Mouse (Mus musculus) heart, adult 2 months (tissue): Measurements from ENCODE around the gene Cntn3. TPM values are rescaled to one million over a fixed set of nuclear protein-coding genes. Genes with fewer than 3 reads are reported as not detected.

ENCODE experiments used
- DNase-seq, 2 experiments: peaks; one replicate each; pipeline ENCODE4 v3.0.0; 2021
- H3K27ac ChIP-seq: fragments of 200-600 bp; 2 replicates; pipeline ENCODE4 v1.8.1; 2022
- H3K27me3 ChIP-seq: fragments of 200-500 bp; 2 replicates; pipeline ENCODE4 v1.6.1; 2012; ENCODE audit warnings: mild to moderate bottlenecking, low read length, inconsistent platforms, mixed read lengths; ENCODE audit not compliant: control insufficient read depth, insufficient read depth
- H3K36me3 ChIP-seq: fragments of 200-500 bp; 2 replicates; pipeline ENCODE4 v1.6.1; 2012; ENCODE audit warnings: low read length, inconsistent platforms; ENCODE audit not compliant: control insufficient read depth, insufficient read depth
- H3K4me1 ChIP-seq: fragments of 200-500 bp; 2 replicates; pipeline ENCODE4 v1.6.1; 2011; ENCODE audit warnings: low read length; ENCODE audit not compliant: control insufficient read depth, insufficient read depth
- H3K4me3 ChIP-seq: fragments of 200-600 bp; 2 replicates; pipeline ENCODE4 v1.8.1; 2022
- H3K79me2 ChIP-seq: fragments of 200-500 bp; replicated peaks from 2 replicates; pipeline ENCODE4 v1.6.1; 2012; ENCODE audit warnings: mild to moderate bottlenecking, inconsistent platforms, low read length, moderate library complexity, mixed read lengths; ENCODE audit not compliant: control insufficient read depth, insufficient read depth
- H3K9ac ChIP-seq: fragments of 200-500 bp; 2 replicates; pipeline ENCODE4 v1.6.1; 2012; ENCODE audit warnings: low read depth, mild to moderate bottlenecking, control low read depth, inconsistent platforms, low read length, mixed read lengths
- CTCF ChIP-seq: fragments of 200-600 bp; IDR thresholded peaks from 2 replicates; pipeline ENCODE4 v1.8.1; 2022; ENCODE audit warnings: antibody characterized with exemption, mild to moderate bottlenecking, moderate library complexity
- EP300 ChIP-seq: fragments of 200-500 bp; IDR thresholded peaks from 2 replicates; pipeline ENCODE4 v1.6.1; 2011; ENCODE audit warnings: low read depth, low read length, control low read depth; ENCODE audit not compliant: insufficient read depth
- POLR2A ChIP-seq: fragments of 200-500 bp; IDR thresholded peaks from 2 replicates; pipeline ENCODE4 v1.6.1; 2011; ENCODE audit warnings: mild to moderate bottlenecking, low read depth, low read length, control low read depth; ENCODE audit not compliant: insufficient read depth
- WGBS: fragments of 180-500 bp; shearing (Covaris S2); methylation state at CpG from one replicate; pipeline ENCODE4 v1.1.7; 2018; 5-methylcytosine and 5-hydroxymethylcytosine counted together
- intact Hi-C: fragments of 180-260 bp; cut with DNase I; formaldehyde crosslinking; loops from one replicate; pipeline ENCODE4 v1.15.1; 2025
- polyA plus RNA-seq: library from polyadenylated mRNA; depleted of rRNA; stranded (reverse); fragments of >200 nt; gene quantifications from 2 replicates; pipeline ENCODE4 v1.2.3, GENCODE M21; 2012
- total RNA-seq, 2 experiments: library from RNA; stranded (reverse); gene quantifications; 2 replicates each; pipeline ENCODE4 v1.2.3; 2021

Gene Cntn3
- total and polyA plus RNA-seq, 3 experiments, result 0.04 TPM; not detected in 2

- H3K4me3 ChIP-seq, result no peak overlapping the region
- no peaks in the 10 kb centered on the region for H3K79me2 ChIP-seq
- H3K27ac ChIP-seq, result no peak overlapping the region
- intact Hi-C loops, result no loop called here
- H3K9ac ChIP-seq, result no peak overlapping the region
- no peaks in the 10 kb centered on the region for H3K4me1 ChIP-seq
- no peak for DNase-seq
- H3K27me3 ChIP-seq, result no peaks in the 10 kb centered on the region
- WGBS, result 24% methylated on average over 1 of the region's 1 CpGs
- no peaks in the 10 kb centered on the region for H3K36me3 ChIP-seq
- TF ChIP-seq EP300 (no peak), CTCF (no peak), POLR2A (no peak)
These were observed 5.4 kb downstream of the Cntn3 start for GRCm38 (mm10) chr6:102567496-102567895.

- no peaks in the 10 kb centered on the region for H3K36me3 ChIP-seq
- 91% methylated on average over 1 of the region's 1 CpGs for WGBS
- H3K79me2 ChIP-seq, result no peaks in the 10 kb centered on the region
- intact Hi-C loops, result no loop called here
- no peaks in the 10 kb centered on the region for H3K27me3 ChIP-seq
- no peak overlapping the region for H3K4me3 ChIP-seq
- no peak for TF ChIP-seq CTCF
- TF ChIP-seq EP300, result no peak
- no peak for TF ChIP-seq POLR2A
- H3K27ac ChIP-seq, result no peak overlapping the region
- DNase-seq, result no peak
- H3K9ac ChIP-seq, result no peak overlapping the region
- no peaks in the 10 kb centered on the region for H3K4me1 ChIP-seq
These were observed 7.7 kb downstream of the Cntn3 start for GRCm38 (mm10) chr6:102565228-102565627.

DNA sequence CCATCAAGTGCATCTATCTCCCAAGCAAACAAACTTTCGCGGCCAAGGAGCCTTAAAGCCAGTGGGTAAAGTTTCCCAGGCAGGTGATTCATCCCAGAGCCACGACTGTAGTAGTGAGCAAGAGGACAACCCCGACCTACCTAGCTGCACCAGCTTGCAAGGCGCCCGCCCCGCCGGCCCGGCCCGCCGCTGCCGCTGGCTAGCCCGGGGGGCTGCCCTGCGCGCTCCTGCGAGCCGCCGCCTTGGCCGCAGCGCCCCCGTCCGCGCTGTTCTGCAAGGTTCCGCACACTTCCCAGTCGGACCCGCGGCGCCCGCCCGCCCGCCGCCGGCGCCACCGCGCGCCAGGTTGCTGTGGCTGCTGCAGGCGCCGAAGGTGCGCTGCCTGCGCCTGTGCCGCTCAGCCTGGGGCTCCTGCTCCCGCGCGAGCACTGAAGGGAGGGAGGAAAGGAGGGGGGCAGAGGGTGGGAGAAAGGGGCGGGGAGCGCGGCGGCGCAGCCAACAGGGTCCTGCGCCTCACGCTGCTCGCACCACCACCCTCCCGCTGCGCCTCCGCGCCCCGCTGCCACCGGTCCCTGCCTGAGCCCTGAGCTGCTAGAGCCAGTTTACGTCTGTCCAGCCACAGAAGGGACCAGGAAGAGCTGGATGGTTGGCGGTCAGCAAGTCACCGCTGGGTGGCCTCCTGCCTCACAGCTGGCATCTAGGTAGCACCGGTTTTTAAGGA is 8.7 kb downstream of the Cntn3 start:
- TF ChIP-seq POLR2A (no peak), CTCF (peak; percentile 22), EP300 (no peak)
- Histone ChIP-seq H3K36me3 (no peaks in the 10 kb centered on the region), H3K79me2 (no peaks in the 10 kb centered on the region), H3K27ac (no peak overlapping the region), H3K9ac (no peak overlapping the region), H3K27me3 (no peaks in the 10 kb centered on the region), H3K4me1 (no peaks in the 10 kb centered on the region), H3K4me3 (no peak overlapping the region)
- under 1% methylated on average over 62 of the region's 63 CpGs for WGBS
- peak; percentile 15 to 33 for DNase-seq
- intact Hi-C loops, result loop anchor here (5.0 kb wide), 1 partner anchor 392 kb away; no protein-coding TSS in a partner anchor

DNA sequence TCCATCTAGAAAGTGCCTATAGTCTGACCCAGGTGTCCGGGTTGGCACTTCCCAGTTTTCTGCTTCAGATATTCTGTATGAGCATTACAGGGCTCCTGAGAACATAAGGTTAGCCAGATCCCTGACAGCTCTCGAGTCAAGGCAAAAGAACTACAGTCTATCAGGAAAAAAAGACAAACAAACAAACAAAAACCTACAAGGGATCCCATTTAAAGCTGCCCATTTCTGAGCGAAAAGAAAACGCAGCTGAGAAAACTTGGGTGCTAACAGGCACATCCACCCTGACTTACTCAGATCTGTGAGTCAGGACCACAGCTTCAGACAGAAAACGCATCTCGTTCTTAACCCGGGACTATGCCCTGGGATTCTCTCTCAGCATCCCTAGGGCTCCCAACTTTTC is 9.5 kb downstream of the Cntn3 start:
- no peaks in the 10 kb centered on the region for H3K27me3 ChIP-seq
- intact Hi-C loops, result loop anchor here (5.0 kb wide), 1 partner anchor 391 kb away; no protein-coding TSS in a partner anchor
- no peak for TF ChIP-seq EP300
- TF ChIP-seq CTCF, result no peak
- no peak for TF ChIP-seq POLR2A
- H3K79me2 ChIP-seq, result no peaks in the 10 kb centered on the region
- DNase-seq, result no peak
- no peak overlapping the region for H3K27ac ChIP-seq
- H3K36me3 ChIP-seq, result no peaks in the 10 kb centered on the region
- 11% methylated on average over 7 of the region's 7 CpGs for WGBS
- H3K4me3 ChIP-seq, result no peak overlapping the region
- no peak overlapping the region for H3K9ac ChIP-seq
- H3K4me1 ChIP-seq, result no peaks in the 10 kb centered on the region

DNA sequence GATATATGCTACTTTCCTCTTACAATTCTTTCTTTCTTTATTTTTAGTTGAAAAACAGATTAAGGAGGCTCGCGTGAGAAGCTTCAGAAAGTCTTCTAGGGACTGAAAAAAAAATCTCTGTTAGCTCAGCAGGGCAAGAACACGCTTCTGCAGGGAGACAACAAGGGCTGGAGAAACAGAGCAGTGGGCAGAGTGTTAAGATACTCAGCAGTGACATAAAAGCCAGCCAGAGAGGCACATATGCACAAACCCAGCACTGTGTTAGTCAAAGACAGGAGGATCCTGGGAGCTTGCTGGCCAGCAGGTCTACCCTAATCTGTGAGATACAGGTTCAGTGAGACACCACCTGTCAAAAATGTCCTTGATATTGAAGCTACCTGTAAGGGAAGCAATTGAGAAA is 15.4 kb downstream of the Cntn3 start:
- DNase-seq, result no peak
- Histone ChIP-seq H3K9ac (no peak overlapping the region), H3K27me3 (no peaks in the 10 kb centered on the region), H3K4me3 (no peak overlapping the region), H3K4me1 (no peaks in the 10 kb centered on the region), H3K79me2 (no peaks in the 10 kb centered on the region), H3K27ac (no peak overlapping the region), H3K36me3 (no peaks in the 10 kb centered on the region)
- 76% methylated on average over 3 of the region's 3 CpGs for WGBS
- intact Hi-C loops, result no loop called here
- TF ChIP-seq EP300, result no peak
- no peak for TF ChIP-seq CTCF
- TF ChIP-seq POLR2A, result no peak

DNA sequence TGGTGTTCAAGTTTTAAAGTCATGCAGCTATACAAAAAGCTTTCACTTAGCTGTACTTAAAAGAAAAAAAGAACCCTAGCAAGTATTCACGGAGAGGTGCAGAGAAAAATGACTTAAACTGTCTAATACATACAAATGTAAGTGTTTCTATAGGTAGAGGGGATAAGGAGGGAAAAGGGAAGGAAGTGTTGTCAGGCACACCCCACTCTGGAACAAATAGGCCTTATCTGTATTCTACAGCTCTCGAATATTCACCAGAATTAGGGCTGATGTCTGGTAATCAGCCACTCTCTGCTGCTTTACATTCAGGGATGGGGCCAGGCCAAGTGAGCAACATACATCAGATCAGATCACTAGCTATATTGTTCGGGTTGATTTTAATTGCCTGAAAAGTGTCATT is 16.4 kb downstream of the Cntn3 start:
- no peak for DNase-seq
- Histone ChIP-seq H3K79me2 (no peaks in the 10 kb centered on the region), H3K27me3 (no peaks in the 10 kb centered on the region), H3K4me3 (no peak overlapping the region), H3K27ac (no peak overlapping the region), H3K4me1 (no peaks in the 10 kb centered on the region), H3K9ac (no peak overlapping the region), H3K36me3 (no peaks in the 10 kb centered on the region)
- intact Hi-C loops, result no loop called here
- TF ChIP-seq EP300 (no peak), POLR2A (no peak), CTCF (no peak)
- 38% methylated on average over 3 of the region's 3 CpGs for WGBS
